Mouse (Mus musculus) frontal cortex, postnatal 25 days (tissue): ENCODE measurements at regions not wholly inside any gene's neighbourhood (a gene's known extent, or its start where the extent isn't known, plus 50 kb on each side); places are given as distances from the start of the nearest gene placed in this dataset.

Experiments used
- DNase-seq, 2 experiments: peaks; one replicate each; pipeline ENCODE4 v3.0.0; 2022; ENCODE audit warnings: low spot score in 2 of 2

- DNase-seq, result no peak
These were observed 294.7 kb upstream of the Usp25 start for GRCm38 (mm10) chr16:76718809-76719208.

DNA sequence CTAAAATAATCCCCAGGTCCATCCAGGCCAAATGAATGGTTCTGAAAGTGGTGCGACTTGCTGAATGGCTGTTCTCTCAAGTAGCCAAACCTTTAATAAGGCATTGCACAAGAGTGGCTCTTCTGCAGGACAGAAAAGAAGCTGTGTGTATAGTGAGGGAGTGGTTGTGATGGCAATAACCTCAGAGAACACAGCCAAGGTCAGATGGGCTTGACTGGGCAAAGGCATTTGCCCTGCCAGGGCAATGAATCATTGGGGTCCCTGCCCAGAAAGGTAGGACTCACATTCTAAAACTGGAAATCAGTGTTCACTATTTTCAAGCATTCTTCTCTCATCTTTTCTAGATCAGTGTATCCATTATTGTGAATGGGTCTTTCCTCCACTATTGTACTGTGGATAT, 295.4 kb upstream of the Usp25 start:
- DNase-seq, result no peak

DNA sequence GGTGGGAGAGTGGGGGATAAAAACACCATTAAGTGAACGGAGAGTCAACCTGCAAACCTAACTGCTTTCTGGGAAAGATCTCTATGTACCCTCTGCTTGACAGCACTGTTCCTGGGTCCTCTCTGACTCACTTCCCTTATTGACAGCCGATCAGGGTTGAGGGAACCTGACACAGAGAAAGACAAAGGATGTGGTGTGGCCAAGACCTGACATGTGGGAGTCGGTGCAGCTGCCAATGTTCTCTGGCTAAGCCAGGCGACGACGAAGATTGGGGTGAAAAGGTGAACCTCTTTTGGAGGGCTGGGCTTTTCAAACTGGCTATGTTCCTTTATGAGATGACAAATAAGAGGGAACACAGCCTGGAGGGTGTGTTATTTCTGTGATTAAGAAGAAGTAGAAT, 318.6 kb upstream of the Usp25 start:
- DNase-seq, result no peak

DNA sequence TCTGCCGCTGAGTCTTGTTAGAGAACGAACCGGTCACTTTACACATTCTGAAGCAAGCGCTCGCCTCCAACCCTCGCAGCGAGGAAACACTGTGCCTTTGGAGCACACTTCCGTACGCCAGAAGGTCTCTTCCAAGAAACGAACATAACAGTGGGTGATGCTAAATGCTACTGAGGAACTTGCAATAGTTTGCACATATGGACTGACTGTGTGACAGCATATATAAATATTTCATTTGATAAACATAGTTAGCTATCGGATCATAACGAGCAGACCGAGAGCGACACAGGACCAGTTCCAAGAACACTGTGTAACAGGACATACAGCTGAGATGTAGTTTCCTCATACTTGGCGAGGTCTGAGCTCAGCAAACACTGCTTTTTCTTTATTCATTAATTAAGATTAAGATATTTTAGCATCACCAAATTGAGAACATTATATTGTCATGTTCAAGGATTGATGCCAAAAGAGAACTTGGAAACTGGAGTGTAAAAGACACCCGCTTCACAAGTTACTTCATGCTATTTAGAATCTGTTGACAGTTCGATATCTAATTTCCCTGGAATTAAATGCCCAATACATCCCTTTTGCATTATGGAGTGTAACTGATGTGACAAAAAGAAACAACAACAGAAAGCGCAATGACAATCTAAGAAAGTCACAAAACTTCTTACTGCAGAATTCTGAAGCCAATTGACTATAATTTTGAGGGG, 314.3 kb upstream of the Nrip1 start:
- DNase-seq, result peak in 1 of 2 experiments; percentile 7

- no peak for DNase-seq
These were observed 311.9 kb upstream of the Nrip1 start for GRCm38 (mm10) chr16:76685562-76685961.

- peak; percentile 8 for DNase-seq
These were observed 306.7 kb upstream of the Nrip1 start for GRCm38 (mm10) chr16:76680061-76680911.

DNA sequence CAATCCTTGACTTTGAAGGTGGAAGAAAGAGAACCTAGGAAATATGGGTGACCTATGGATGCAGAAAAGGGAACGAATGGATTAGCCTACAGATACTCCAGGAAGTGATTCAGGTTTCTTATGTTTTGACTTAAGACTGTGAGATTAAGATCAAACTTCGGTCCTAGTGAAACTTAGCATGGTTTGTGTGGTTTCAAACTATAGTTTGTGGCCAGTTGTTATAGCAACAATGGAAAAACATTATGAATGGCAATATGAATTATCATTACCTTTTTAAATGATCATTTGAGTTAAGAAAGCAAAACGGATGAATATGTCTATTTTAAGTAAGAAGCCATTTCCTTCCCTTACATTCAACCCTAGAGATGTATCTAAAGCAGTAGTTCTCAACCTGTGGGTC, 305.3 kb upstream of the Nrip1 start:
- no peak for DNase-seq

DNA sequence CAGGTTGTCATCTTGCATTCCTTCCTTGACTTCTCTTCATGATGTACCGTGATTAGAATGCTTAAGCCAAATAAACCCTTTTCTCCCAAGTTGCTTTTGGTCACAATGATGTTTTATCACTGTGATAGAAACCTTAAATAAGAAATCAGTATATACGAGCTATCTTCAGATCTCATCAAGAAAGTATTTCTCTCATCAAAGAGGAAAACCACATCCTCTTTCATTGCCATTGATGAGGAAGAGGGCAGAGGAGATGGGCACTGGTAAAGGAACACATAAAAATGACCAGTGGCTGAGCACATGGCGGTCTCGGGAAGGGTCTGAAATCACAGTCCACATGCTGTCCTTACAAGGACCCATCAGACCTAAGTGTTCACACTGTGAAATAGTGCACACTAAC, 296.2 kb upstream of the Nrip1 start:
- no peak for DNase-seq

GRCm38 (mm10) chr16:76667046-76667445, 293.4 kb upstream of the Nrip1 start:
- DNase-seq, result no peak

DNA sequence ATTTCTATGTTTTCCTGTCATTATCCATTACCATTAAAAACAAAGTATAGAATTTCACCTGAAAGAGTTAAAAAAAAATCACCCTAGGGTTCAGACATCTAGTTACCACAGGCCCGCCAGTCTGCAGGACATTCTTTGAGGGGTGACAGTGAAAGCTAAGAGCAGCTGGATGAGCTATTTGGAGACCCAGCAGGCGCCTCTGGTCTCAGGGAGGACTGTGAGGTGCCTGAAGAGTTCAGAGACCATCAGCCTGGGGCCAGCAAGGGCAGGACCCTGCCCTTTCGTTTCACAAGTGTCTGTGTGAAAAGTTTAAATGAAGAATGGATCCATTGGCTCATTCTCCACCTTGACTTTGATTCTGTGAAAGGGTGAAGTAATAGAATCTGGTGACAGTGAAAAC, 281.5 kb upstream of the Nrip1 start:
- DNase-seq, result no peak

DNA sequence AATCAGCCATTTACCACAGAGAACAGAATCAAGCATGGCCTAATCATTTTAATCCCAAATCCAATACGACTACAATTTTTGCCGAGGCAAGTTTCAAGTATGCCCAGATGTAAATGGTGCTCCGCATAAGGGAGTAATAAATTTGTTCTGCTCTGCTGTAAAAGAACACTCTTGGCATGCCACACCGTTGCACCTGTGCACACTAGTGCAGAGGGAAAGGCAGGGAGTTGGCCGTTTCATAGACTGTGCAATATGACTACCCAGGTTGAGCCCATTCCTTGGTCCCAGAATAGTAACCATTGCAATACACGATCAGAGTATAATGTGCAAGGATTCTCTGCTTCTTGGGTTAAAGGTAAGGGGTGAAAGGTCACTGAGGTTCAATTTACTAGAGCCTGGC, 270.7 kb upstream of the Nrip1 start:
- no peak for DNase-seq

GRCm38 (mm10) chr16:76643801-76644200, 270.2 kb upstream of the Nrip1 start:
- DNase-seq, result no peak

DNA sequence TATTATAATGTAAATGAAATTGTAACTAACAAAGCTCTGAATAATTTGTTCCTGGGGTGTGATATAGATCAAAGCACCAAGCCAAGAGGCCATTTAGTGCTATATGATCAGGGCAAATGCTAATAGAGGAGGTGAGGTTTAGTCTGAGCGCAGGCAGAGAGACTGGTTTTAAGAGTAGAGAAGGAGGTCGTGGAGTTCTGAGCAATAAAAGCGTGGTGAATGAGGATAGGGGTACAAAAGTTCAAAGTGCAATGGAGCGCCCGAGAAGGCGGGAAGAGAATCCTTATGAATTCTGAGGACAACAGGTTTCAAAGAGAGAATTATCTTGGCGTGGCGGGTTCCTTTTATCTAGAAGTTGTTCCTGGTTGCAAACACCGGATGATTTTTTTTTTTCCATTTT, 261.5 kb upstream of the Nrip1 start:
- DNase-seq, result no peak

- no peak for DNase-seq
These were observed 260.6 kb upstream of the Nrip1 start for GRCm38 (mm10) chr16:76634196-76634698.

DNA sequence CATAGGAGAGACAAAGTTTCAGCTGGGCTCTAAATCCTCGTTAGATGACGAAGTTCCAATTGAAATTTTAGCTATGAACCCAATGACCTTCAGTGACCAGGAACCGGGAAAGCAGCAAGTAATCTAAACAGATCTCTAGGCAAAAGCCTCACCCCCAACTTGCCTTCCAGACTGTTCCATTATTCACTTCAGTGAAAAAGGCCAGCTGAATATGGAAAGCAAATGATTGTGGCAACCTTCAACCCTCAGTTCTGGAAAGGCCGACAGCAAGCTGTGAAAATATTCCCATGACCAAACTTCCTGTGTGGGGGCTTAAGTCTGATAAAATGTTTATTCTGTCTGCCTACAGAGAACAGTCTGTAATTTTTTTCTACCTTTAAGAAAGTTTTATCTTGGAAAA, 252.5 kb upstream of the Nrip1 start:
- DNase-seq, result no peak

DNA sequence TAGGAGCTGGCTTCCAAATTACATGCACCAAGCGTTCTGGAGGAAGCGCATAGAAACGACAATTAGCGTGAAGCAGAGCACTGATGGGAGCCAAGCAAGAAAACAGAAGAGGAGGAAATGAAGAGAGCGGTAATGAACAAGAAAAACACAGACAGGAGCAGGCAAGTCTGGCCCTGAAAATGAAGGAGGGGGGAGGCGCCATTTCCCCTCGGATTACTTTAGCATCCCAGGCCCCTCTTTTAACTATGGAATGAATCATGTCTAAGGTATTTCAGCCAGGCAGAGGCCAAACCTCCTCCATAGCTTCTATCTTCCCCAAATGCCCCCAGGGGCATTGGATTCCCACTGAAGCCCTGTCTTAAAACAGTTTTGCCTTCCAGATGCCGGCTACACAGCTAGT, 248.1 kb upstream of the Nrip1 start:
- DNase-seq, result no peak

GRCm38 (mm10) chr16:76618295-76618694, 244.7 kb upstream of the Nrip1 start:
- DNase-seq, result no peak

DNA sequence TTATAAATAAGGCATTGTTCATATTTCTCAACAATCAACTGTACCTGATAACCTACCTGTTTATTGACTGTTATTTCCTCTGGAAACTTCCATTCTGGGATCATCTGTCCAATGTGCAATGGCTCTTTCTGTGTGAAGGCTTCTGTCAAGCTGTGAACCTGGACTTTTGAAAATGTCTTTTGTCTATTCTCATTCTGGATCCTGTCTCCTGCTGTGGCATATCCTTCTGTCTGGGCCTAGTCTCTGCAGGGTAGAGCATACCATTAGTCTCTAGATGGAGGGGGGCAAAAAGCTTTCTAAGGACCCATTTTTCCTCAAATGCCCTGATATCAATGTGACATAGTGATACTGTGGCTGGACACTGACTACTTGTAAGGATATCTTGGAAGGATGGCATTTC, 237.4 kb upstream of the Nrip1 start:
- no peak for DNase-seq

GRCm38 (mm10) chr16:76604914-76605313, 231.3 kb upstream of the Nrip1 start:
- no peak for DNase-seq

DNA sequence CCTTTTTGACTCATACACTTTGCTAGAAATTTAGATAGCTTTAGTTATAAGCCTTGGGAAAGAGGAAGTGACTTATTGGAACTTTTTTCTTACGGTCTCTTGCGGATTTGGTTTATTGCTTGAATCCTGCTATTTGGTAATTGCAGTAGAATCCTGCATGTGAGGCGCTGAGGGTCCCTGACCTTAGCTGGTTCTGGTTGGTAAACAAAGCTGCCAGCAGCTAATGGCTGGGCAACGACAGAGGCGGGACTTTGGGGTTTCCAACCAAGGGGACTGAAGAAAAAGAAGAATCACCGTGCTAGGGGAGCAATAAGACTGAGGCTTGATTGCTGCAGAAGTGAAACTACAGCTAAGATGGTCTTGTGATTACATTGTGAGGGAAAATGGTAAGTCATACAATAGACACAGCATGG, 230.2 kb upstream of the Nrip1 start:
- no peak for DNase-seq

- DNase-seq, result no peak
These were observed 229.8 kb upstream of the Nrip1 start for GRCm38 (mm10) chr16:76603431-76603830.

DNA sequence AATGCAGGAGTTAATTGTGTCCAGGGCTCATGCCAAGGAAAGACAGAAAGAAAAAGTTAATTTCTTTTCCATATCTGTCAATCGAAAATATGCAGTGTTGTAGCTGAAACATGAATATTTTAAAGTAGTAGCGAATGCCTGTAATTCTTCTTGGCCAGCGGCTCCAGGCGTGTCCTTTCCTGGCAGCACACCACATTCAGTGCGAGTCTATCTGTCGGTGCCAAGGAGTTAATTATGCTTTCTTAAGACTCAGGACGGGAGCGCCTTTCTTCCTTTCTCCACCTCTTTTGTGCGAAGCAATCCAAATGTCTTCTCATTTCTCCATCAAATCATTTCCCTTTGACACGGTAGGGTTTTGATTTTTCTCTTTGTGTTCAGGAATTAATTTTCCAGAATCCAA, 226.5 kb upstream of the Nrip1 start:
- DNase-seq, result no peak
